Mouse (Mus musculus) intestine, embryonic 16.5 days (tissue): ENCODE data around the gene Chic2. TPM values are rescaled to one million over a fixed set of nuclear protein-coding genes. Genes with fewer than 3 reads are reported as not detected.

ENCODE experiments used
- ATAC-seq: fragments of 200-750 bp; cut with Nextera tagmentation; 2 replicates; pipeline ENCODE4 v1.8.0; 2017; ENCODE audit warnings: moderate TSS enrichment, moderate library complexity
- H3K27ac ChIP-seq: fragments of 300-500 bp; sonication (generic); 2 replicates; pipeline ENCODE4 v1.5.1; 2014; ENCODE audit warnings: mild to moderate bottlenecking, low read length
- H3K27me3 ChIP-seq: fragments of 300-500 bp; sonication (generic); replicated peaks from 2 replicates; pipeline ENCODE4 v1.6.1; 2014; ENCODE audit warnings: low read length, control low read depth, mixed read lengths; ENCODE audit not compliant: control insufficient read depth, insufficient read depth
- H3K36me3 ChIP-seq: fragments of 300-500 bp; sonication (generic); 2 replicates; pipeline ENCODE4 v1.6.1; 2014; ENCODE audit warnings: low read length, control low read depth; ENCODE audit not compliant: control insufficient read depth, insufficient read depth
- H3K4me1 ChIP-seq: fragments of 300-500 bp; sonication (generic); 2 replicates; pipeline ENCODE4 v1.6.1; 2014; ENCODE audit warnings: low read length, control low read depth, mixed read lengths; ENCODE audit not compliant: control insufficient read depth, insufficient read depth
- H3K4me2 ChIP-seq: fragments of 300-500 bp; sonication (generic); 2 replicates; pipeline ENCODE4 v1.6.1; 2014; ENCODE audit warnings: low read depth, low read length, control low read depth
- H3K4me3 ChIP-seq: fragments of 300-500 bp; sonication (generic); 2 replicates; pipeline ENCODE4 v1.5.1; 2014; ENCODE audit warnings: mild to moderate bottlenecking, low read length
- H3K9ac ChIP-seq: fragments of 300-500 bp; sonication (generic); 2 replicates; pipeline ENCODE4 v1.6.1; 2014; ENCODE audit warnings: low read depth, low read length
- H3K9me3 ChIP-seq: fragments of 300-500 bp; sonication (generic); 2 replicates; pipeline ENCODE4 v1.6.1; 2016; ENCODE audit warnings: low read length, control low read depth; ENCODE audit not compliant: control insufficient read depth
- WGBS: fragments of 180-500 bp; shearing (Covaris S2); extraction: QIAGEN DNeasy Blood & Tissue Kit; methylation state at CpG from one replicate; pipeline ENCODE4 v1.1.7; 2014; 5-methylcytosine and 5-hydroxymethylcytosine counted together
- polyA plus RNA-seq: library from polyadenylated mRNA; unstranded; fragments of >200 nt; fragmentation: Nextera tagmentation; extraction: Ambion mirVana; gene quantifications from 2 replicates; pipeline ENCODE4 v1.2.1, GENCODE M21; 2015

The Chic2 gene
- polyA plus RNA-seq, 1 experiment from 2014 or later, result 15.9 TPM

GRCm38 (mm10) chr5:74994947-74995346, 49.6 kb downstream of the Chic2 start:
- Histone ChIP-seq H3K27me3 (no peaks in the 10 kb centered on the region), H3K4me2 (no peak overlapping the region), H3K36me3 (peaks cover 6% of the 10 kb centered on the region; the same call in 1 of the 2 replicates), H3K4me3 (no peak overlapping the region), H3K9ac (no peak overlapping the region), H3K27ac (no peak overlapping the region), H3K4me1 (no peaks in the 10 kb centered on the region), H3K9me3 (peaks cover 6% of the 10 kb centered on the region)
- ATAC-seq, result no peak
- WGBS, result 79% methylated on average over 8 of the region's 8 CpGs

GRCm38 (mm10) chr5:74984101-74984500, 60.5 kb downstream of the Chic2 start:
- no peak overlapping the region for H3K4me2 ChIP-seq
- 68% methylated on average over 5 of the region's 5 CpGs for WGBS
- no peak for ATAC-seq
- H3K4me1 ChIP-seq, result peaks cover 6% of the 10 kb centered on the region
- H3K9ac ChIP-seq, result no peak overlapping the region
- H3K36me3 ChIP-seq, result no peaks in the 10 kb centered on the region
- H3K27ac ChIP-seq, result no peak overlapping the region
- H3K27me3 ChIP-seq, result no peaks in the 10 kb centered on the region
- no peak overlapping the region for H3K4me3 ChIP-seq
- no peaks in the 10 kb centered on the region for H3K9me3 ChIP-seq

GRCm38 (mm10) chr5:74980574-74980973, 64.0 kb downstream of the Chic2 start:
- 75% methylated on average over 4 of the region's 4 CpGs for WGBS
- no peaks in the 10 kb centered on the region for H3K27me3 ChIP-seq
- no peaks in the 10 kb centered on the region for H3K9me3 ChIP-seq
- no peak overlapping the region for H3K27ac ChIP-seq
- H3K4me1 ChIP-seq, result peaks cover 6% of the 10 kb centered on the region
- H3K4me2 ChIP-seq, result no peak overlapping the region
- H3K9ac ChIP-seq, result no peak overlapping the region
- ATAC-seq, result no peak
- no peak overlapping the region for H3K4me3 ChIP-seq
- H3K36me3 ChIP-seq, result no peaks in the 10 kb centered on the region

- ATAC-seq, result no peak
- WGBS, result 15% methylated on average over 7 of the region's 7 CpGs
- Histone ChIP-seq H3K27ac (no peak overlapping the region), H3K9me3 (no peaks in the 10 kb centered on the region), H3K4me2 (no peak overlapping the region), H3K36me3 (no peaks in the 10 kb centered on the region), H3K4me1 (peaks cover 6% of the 10 kb centered on the region), H3K4me3 (no peak overlapping the region), H3K27me3 (no peaks in the 10 kb centered on the region), H3K9ac (no peak overlapping the region)
These were observed 64.4 kb downstream of the Chic2 start for GRCm38 (mm10) chr5:74980154-74980553.

- H3K9me3 ChIP-seq, result no peaks in the 10 kb centered on the region
- H3K27me3 ChIP-seq, result no peaks in the 10 kb centered on the region
- no peak for ATAC-seq
- no peaks in the 10 kb centered on the region for H3K36me3 ChIP-seq
- 49% methylated on average over 7 of the region's 7 CpGs for WGBS
- H3K27ac ChIP-seq, result no peak overlapping the region
- no peak overlapping the region for H3K4me2 ChIP-seq
- peaks cover 12% of the 10 kb centered on the region for H3K4me1 ChIP-seq
- 0 out of 2 replicates have a peak overlapping the region, but pooled peaks have one; percentile 40 for H3K9ac ChIP-seq
- no peak overlapping the region for H3K4me3 ChIP-seq
These were observed 65.0 kb downstream of the Chic2 start for GRCm38 (mm10) chr5:74979586-74979985.

GRCm38 (mm10) chr5:74975507-74975906, 69.1 kb downstream of the Chic2 start:
- H3K27ac ChIP-seq, result no peak overlapping the region
- WGBS, result 92% methylated on average over 7 of the region's 7 CpGs
- H3K4me2 ChIP-seq, result no peak overlapping the region
- ATAC-seq, result peak; percentile 4; the same call in 1 of the 2 replicates
- no peaks in the 10 kb centered on the region for H3K9me3 ChIP-seq
- no peak overlapping the region for H3K9ac ChIP-seq
- peaks cover 19% of the 10 kb centered on the region for H3K4me1 ChIP-seq
- no peaks in the 10 kb centered on the region for H3K27me3 ChIP-seq
- H3K36me3 ChIP-seq, result no peaks in the 10 kb centered on the region
- no peak overlapping the region for H3K4me3 ChIP-seq

GRCm38 (mm10) chr5:74974726-74975411, 69.7 kb downstream of the Chic2 start:
- Histone ChIP-seq H3K27me3 (no peaks in the 10 kb centered on the region), H3K4me3 (no peak overlapping the region), H3K9me3 (no peaks in the 10 kb centered on the region), H3K36me3 (no peaks in the 10 kb centered on the region), H3K27ac (peak overlapping the region; percentile 68), H3K4me2 (no peak overlapping the region), H3K4me1 (peaks cover 19% of the 10 kb centered on the region), H3K9ac (peak overlapping the region; percentile 26; the same call in 1 of the 2 replicates)
- 41% methylated on average over 12 of the region's 12 CpGs for WGBS
- peak; percentile 69 for ATAC-seq

- WGBS, result 47% methylated on average over 22 of the region's 22 CpGs
- ATAC-seq, result peak; percentile 86
- H3K9ac ChIP-seq, result no peak overlapping the region
- no peaks in the 10 kb centered on the region for H3K9me3 ChIP-seq
- H3K4me3 ChIP-seq, result no peak overlapping the region
- H3K4me1 ChIP-seq, result peaks cover 12% of the 10 kb centered on the region
- peak overlapping the region; percentile 68 for H3K27ac ChIP-seq
- H3K36me3 ChIP-seq, result no peaks in the 10 kb centered on the region
- H3K27me3 ChIP-seq, result no peaks in the 10 kb centered on the region
- no peak overlapping the region for H3K4me2 ChIP-seq
These were observed 70.5 kb downstream of the Chic2 start for GRCm38 (mm10) chr5:74974061-74974581.

GRCm38 (mm10) chr5:74971418-74971817, 73.2 kb downstream of the Chic2 start:
- H3K27ac ChIP-seq, result no peak overlapping the region
- peaks cover 12% of the 10 kb centered on the region for H3K4me1 ChIP-seq
- no peak overlapping the region for H3K4me3 ChIP-seq
- ATAC-seq, result no peak
- H3K36me3 ChIP-seq, result no peaks in the 10 kb centered on the region
- no peaks in the 10 kb centered on the region for H3K9me3 ChIP-seq
- H3K4me2 ChIP-seq, result no peak overlapping the region
- 74% methylated on average over 7 of the region's 7 CpGs for WGBS
- no peak overlapping the region for H3K9ac ChIP-seq
- H3K27me3 ChIP-seq, result no peaks in the 10 kb centered on the region
